Mouse (Mus musculus): ENCODE results near the gene Ap1m1.

DNA sequence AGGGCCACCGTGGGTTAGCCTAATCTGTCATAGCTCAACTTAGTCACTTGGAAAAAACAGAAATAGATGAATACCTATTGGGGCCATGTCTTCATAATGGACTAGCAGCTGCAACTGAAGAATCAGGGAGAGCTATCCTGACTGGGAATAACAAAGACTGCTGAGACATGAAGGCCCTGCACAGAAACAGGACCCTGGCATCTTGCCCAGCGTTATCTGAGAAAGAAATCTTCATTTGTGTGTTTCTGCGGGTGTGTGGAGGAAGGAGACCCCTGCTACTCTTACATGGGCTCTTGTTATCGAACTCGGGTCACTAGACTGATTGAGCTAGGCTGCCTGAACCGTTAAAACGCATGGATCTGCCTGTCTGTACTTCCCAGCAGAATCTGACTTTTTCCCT, 1.1 kb downstream of the Ap1m1 start:
- no peak for TF ChIP-seq POLR2A (IDR thresholded peaks at IDR 0.05; ENCODE audit: low read depth, low read length)
- TF ChIP-seq CTCF (IDR thresholded peaks at IDR 0.05; ENCODE audit: borderline replicate concordance, insufficient read depth, low read length) = no peak
